Mouse (Mus musculus) heart, postnatal 36 days (tissue): ENCODE results near the gene Ccnyl1. TPM values are rescaled to one million over a fixed set of nuclear protein-coding genes. Genes with fewer than 3 reads are reported as not detected.

ENCODE experiments used
- DNase-seq, 2 experiments: peaks; one replicate each; pipeline ENCODE4 v3.0.0; 2021 to 2022
- intact Hi-C: fragments of 180-260 bp; cut with DNase I; formaldehyde crosslinking; loops from one replicate; pipeline ENCODE4 v1.15.1; 2025
- total RNA-seq, 2 experiments: library from RNA; stranded (reverse); gene quantifications; 2 replicates each; pipeline ENCODE4 v1.2.3; 2021

The Ccnyl1 gene
- total RNA-seq, 2 experiments from 2014 or later: 15.5 to 18.2 TPM

GRCm38 (mm10) chr1:64735781-64736680 lies 45.8 kb downstream of the Ccnyl1 start:
- intact Hi-C loops: loop anchor here (2.0 to 10.0 kb wide), 4 partner anchors 17 to 449 kb away; partner anchors contain the start of genes Idh1 and Pikfyve
- DNase-seq: peak; percentile 38 to 50

- intact Hi-C loops: loop anchor here (1.0 to 10.0 kb wide), 4 partner anchors 44 to 448 kb away; partner anchors contain the start of genes Idh1 and Pikfyve
- peak in 1 of 2 experiments; percentile 35 for DNase-seq
These were observed 46.6 kb downstream of the Ccnyl1 start for GRCm38 (mm10) chr1:64736681-64737501.

- DNase-seq: peak; percentile 89 to 93
- intact Hi-C loops: loop anchor here (1.0 to 10.0 kb wide), 5 partner anchors 45 to 447 kb away; partner anchors contain the start of genes Idh1 and Pikfyve
These were observed 47.4 kb downstream of the Ccnyl1 start, which contains the start of gene Fzd5 for GRCm38 (mm10) chr1:64737502-64738179. Fzd5 (minus strand) TSS chr1:64737751.

- DNase-seq: no peak
- intact Hi-C loops: loop anchor here (2.0 to 10.0 kb wide), 3 partner anchors 55 to 447 kb away; partner anchors contain the start of genes Idh1 and Pikfyve
These were observed 47.9 kb downstream of the Ccnyl1 start for GRCm38 (mm10) chr1:64738180-64738555.

- intact Hi-C loops: loop anchor here (2.0 to 10.0 kb wide), 3 partner anchors 54 to 446 kb away; partner anchors contain the start of genes Idh1 and Pikfyve
- peak; percentile 29 to 34 for DNase-seq
These were observed 48.4 kb downstream of the Ccnyl1 start for GRCm38 (mm10) chr1:64738661-64739082.

- no peak for DNase-seq
- intact Hi-C loops: no loop called here
These were observed 52.6 kb downstream of the Ccnyl1 start for GRCm38 (mm10) chr1:64742741-64743408.

GRCm38 (mm10) chr1:64744616-64745015 lies 54.4 kb downstream of the Ccnyl1 start:
- no peak for DNase-seq
- intact Hi-C loops: no loop called here

GRCm38 (mm10) chr1:64753109-64753508 lies 62.9 kb downstream of the Ccnyl1 start:
- peak; percentile 48 to 57 for DNase-seq
- intact Hi-C loops: no loop called here

- intact Hi-C loops: no loop called here
- no peak for DNase-seq
These were observed 63.4 kb downstream of the Ccnyl1 start for GRCm38 (mm10) chr1:64753668-64754067.

GRCm38 (mm10) chr1:64754658-64755057 lies 64.4 kb downstream of the Ccnyl1 start:
- DNase-seq: no peak
- intact Hi-C loops: no loop called here

GRCm38 (mm10) chr1:64755971-64756639 lies 65.8 kb downstream of the Ccnyl1 start:
- intact Hi-C loops: no loop called here

GRCm38 (mm10) chr1:64756640-64757030 lies 66.4 kb downstream of the Ccnyl1 start:
- peak in 1 of 2 experiments; percentile 5 for DNase-seq
- intact Hi-C loops: no loop called here

More at GRCm38 (mm10) chr1:64755971-64756639, 65.8 kb downstream of the Ccnyl1 start:
- DNase-seq: no peak

- DNase-seq: peak; percentile 17 to 29
- intact Hi-C loops: no loop called here
These were observed 67.0 kb downstream of the Ccnyl1 start for GRCm38 (mm10) chr1:64757254-64757653.

- peak; percentile 7 to 11 for DNase-seq
- intact Hi-C loops: no loop called here
These were observed 67.5 kb downstream of the Ccnyl1 start for GRCm38 (mm10) chr1:64757766-64758165.

GRCm38 (mm10) chr1:64761646-64762045 lies 71.4 kb downstream of the Ccnyl1 start:
- DNase-seq: no peak
- intact Hi-C loops: no loop called here

- intact Hi-C loops: no loop called here
- no peak for DNase-seq
These were observed 79.9 kb downstream of the Ccnyl1 start for GRCm38 (mm10) chr1:64770169-64770568.

GRCm38 (mm10) chr1:64773305-64773704 lies 83.0 kb downstream of the Ccnyl1 start:
- DNase-seq: no peak
- intact Hi-C loops: no loop called here
